Comparison of ENCODE assay signal across 8 mouse cellular contexts in genomic region chrX:93793168-93793567, GRCm38 (mm10). TPM values are rescaled to one million over a fixed set of nuclear protein-coding genes. Genes with fewer than 3 reads are reported as not detected.
A peak's percentile ranks its signal among the peaks of the same experiment; 100 is the strongest.
DNase-seq lines count a peak whose midpoint lies in the region; ATAC-seq lines count a peak whose summit lies in the region.

No protein-coding gene starts in this region.

- no peak overlapping the region for H3K27ac ChIP-seq in intestine, embryonic 14.5 days (ENCODE audit: low read depth)
- no peak overlapping the region for H3K27ac ChIP-seq in intestine, embryonic 16.5 days (ENCODE audit: low read length)

- no peaks in the 10 kb centered on the region for H3K36me3 ChIP-seq in intestine, embryonic 14.5 days (ENCODE audit: control insufficient read depth, insufficient read depth, low read length)
- H3K36me3 ChIP-seq in intestine, embryonic 16.5 days (ENCODE audit: control insufficient read depth, insufficient read depth, low read length) = no peaks in the 10 kb centered on the region

- H3K9me3 ChIP-seq in intestine, embryonic 14.5 days (ENCODE audit: control insufficient read depth, low read length) = no peaks in the 10 kb centered on the region
- H3K9me3 ChIP-seq in intestine, embryonic 16.5 days (ENCODE audit: control insufficient read depth, low read length) = no peaks in the 10 kb centered on the region

- DNase-seq in intestine, embryonic 14.5 days (ENCODE audit: low spot score) = peak; percentile 69
- DNase-seq in 416B (ENCODE audit: low read depth) (peak; percentile 52), MEL-GATA-1-ER (ENCODE audit: extremely low read depth, low read depth) (peak; percentile 44)
- peak; percentile 21 to 51 for DNase-seq in cerebellum, adult 18-20 months
- peak; percentile 14 for DNase-seq in hindlimb bud, embryonic 11.5 days (ENCODE audit: extremely low spot score, low read depth, low spot score)
- peak; percentile 46 for DNase-seq in thymus, postnatal 0 days (ENCODE audit: low spot score)

- no peak overlapping the region for H3K4me3 ChIP-seq in intestine, embryonic 14.5 days (ENCODE audit: low read depth, low read length)
- no peak overlapping the region for H3K4me3 ChIP-seq in intestine, embryonic 16.5 days (ENCODE audit: low read length)

- H3K4me1 ChIP-seq in intestine, embryonic 14.5 days (replicated peaks; ENCODE audit: control insufficient read depth, insufficient read depth, low read length) = no peaks in the 10 kb centered on the region
- H3K4me1 ChIP-seq in intestine, embryonic 16.5 days (ENCODE audit: control insufficient read depth, insufficient read depth, low read length) = no peaks in the 10 kb centered on the region

- H3K27me3 ChIP-seq in intestine, embryonic 14.5 days (replicated peaks; ENCODE audit: control insufficient read depth, insufficient read depth, low read length) = no peaks in the 10 kb centered on the region
- H3K27me3 ChIP-seq in intestine, embryonic 16.5 days (replicated peaks; ENCODE audit: control insufficient read depth, insufficient read depth, low read length) = no peaks in the 10 kb centered on the region; the same call in 1 of the 2 replicates

- no peak for ATAC-seq in intestine, embryonic 14.5 days (replicated peaks; ENCODE audit: low FRiP score, low TSS enrichment, low read depth)
- no peak for ATAC-seq in intestine, embryonic 16.5 days
- peak; percentile 87 for ATAC-seq in megakaryocyte progenitor cell, adult 5-6 weeks (replicated peaks; ENCODE audit: poor library complexity)

- no peak overlapping the region for H3K4me2 ChIP-seq in intestine, embryonic 14.5 days (ENCODE audit: low read length)
- no peak overlapping the region for H3K4me2 ChIP-seq in intestine, embryonic 16.5 days (ENCODE audit: low read depth, low read length)

- H3K9ac ChIP-seq in intestine, embryonic 14.5 days (ENCODE audit: low read length) = no peak overlapping the region
- H3K9ac ChIP-seq in intestine, embryonic 16.5 days (ENCODE audit: low read depth, low read length) = no peak overlapping the region

RNA-seq across cellular contexts. Expression of gene Pdk3, which starts 38.8 kb away (rescaled TPM):
- polyA plus RNA-seq in intestine, embryonic 14.5 days (2014; fragmentation: Nextera tagmentation; extraction: Ambion mirVana) = 56.7 and 56.8 TPM in 2 replicates
- 61.3 and 63.9 TPM in 2 replicates for polyA plus RNA-seq in intestine, embryonic 16.5 days (2015; fragmentation: Nextera tagmentation; extraction: Ambion mirVana)
- total RNA-seq in megakaryocyte progenitor cell, adult 5-6 weeks (2015) = 90.5 and 95.2 TPM in 2 replicates
- 47.6 and 59.3 TPM in 2 replicates for total RNA-seq in megakaryocyte progenitor cell, adult 5-6 weeks (2017)
- 56.2 and 56.3 TPM in 2 replicates for polyA plus RNA-seq in thymus, postnatal 0 days (2015; fragmentation: Nextera tagmentation; extraction: Ambion mirVana)

Comparison
In these comparisons a context has a peak if more than half of its experiments do, and no peak if none do; other contexts are left out.
1. DNase-seq: peak in every context shown above with its lines; median percentile 69 in intestine, embryonic 14.5 days; 52 in 416B; 46 in thymus, postnatal 0 days; 44 in MEL-GATA-1-ER; 36 in cerebellum, adult 18-20 months; 14 in hindlimb bud, embryonic 11.5 days.